Mouse (Mus musculus) ES-CJ7 (cell line): ENCODE results near the gene Mfsd6l.
A peak's percentile ranks its signal among the peaks of the same experiment; 100 is the strongest.

Source experiments
- DNase-seq: peaks from one replicate; pipeline ENCODE4 v3.0.0; 2011; ENCODE audit warnings: low read depth, low spot score

The Mfsd6l gene

GRCm38 (mm10) chr11:68602200-68602931 is 46.4 kb downstream of the Mfsd6l start:
- peak; percentile 27 for DNase-seq

- DNase-seq: no peak
Observed at GRCm38 (mm10) chr11:68607046-68607445, 51.1 kb downstream of the Mfsd6l start.
